Mouse (Mus musculus) bone marrow, adult 2 months (tissue): ENCODE measurements at regions not wholly inside any gene's neighbourhood (a gene's known extent, or its start where the extent isn't known, plus 50 kb on each side); places are given as distances from the start of the nearest gene placed in this dataset.

Experiments used
- CTCF ChIP-seq: fragments of 200-500 bp; IDR thresholded peaks from 2 replicates; pipeline ENCODE4 v1.5.1; 2011; ENCODE audit warnings: low read length, control low read depth; ENCODE audit not compliant: control insufficient read depth, insufficient read depth
- POLR2A ChIP-seq: fragments of 200-500 bp; IDR thresholded peaks from 2 replicates; pipeline ENCODE4 v1.6.1; 2011; ENCODE audit warnings: low read depth, mild to moderate bottlenecking, control low read depth, low read length, borderline replicate concordance; ENCODE audit not compliant: control insufficient read depth

- TF ChIP-seq POLR2A (no peak), CTCF (no peak)
Measured at GRCm38 (mm10) chr1:137692525-137692924, 483.0 kb downstream of the Ptprc start.
